Mouse (Mus musculus) limb, embryonic 15.5 days (tissue): ENCODE data around the gene Gal3st2. TPM values are rescaled to one million over a fixed set of nuclear protein-coding genes. Genes with fewer than 3 reads are reported as not detected.
"Not testable (repeated sequence)": the region's sequence is repeated elsewhere in the genome, so short reads cannot be mapped to it uniquely, and the experiment has no call there.

Experiments
- ATAC-seq: fragments of 200-750 bp; cut with Nextera tagmentation; 2 replicates; pipeline ENCODE4 v1.8.0; 2017; ENCODE audit warnings: low read depth, moderate TSS enrichment; ENCODE audit not compliant: insufficient number of reproducible peaks, low FRiP score, low TSS enrichment
- H3K27ac ChIP-seq: fragments of 300-500 bp; sonication (generic); 2 replicates; pipeline ENCODE4 v1.5.1; 2015; ENCODE audit warnings: moderate library complexity, mild to moderate bottlenecking, inconsistent platforms
- H3K27me3 ChIP-seq: fragments of 300-500 bp; sonication (generic); 2 replicates; pipeline ENCODE4 v1.6.1; 2015; ENCODE audit warnings: inconsistent platforms
- H3K36me3 ChIP-seq: fragments of 300-500 bp; sonication (generic); 2 replicates; pipeline ENCODE4 v1.6.1; 2015; ENCODE audit warnings: inconsistent platforms
- H3K4me1 ChIP-seq: fragments of 300-500 bp; sonication (generic); 2 replicates; pipeline ENCODE4 v1.6.1; 2015; ENCODE audit warnings: inconsistent platforms
- H3K4me2 ChIP-seq: fragments of 300-500 bp; sonication (generic); 2 replicates; pipeline ENCODE4 v1.6.1; 2015; ENCODE audit warnings: mild to moderate bottlenecking, inconsistent platforms
- H3K4me3 ChIP-seq: fragments of 300-500 bp; sonication (generic); 2 replicates; pipeline ENCODE4 v1.5.1; 2015; ENCODE audit warnings: mild to moderate bottlenecking, inconsistent platforms
- H3K9ac ChIP-seq: fragments of 300-500 bp; sonication (generic); 2 replicates; pipeline ENCODE4 v1.6.1; 2015; ENCODE audit warnings: inconsistent platforms
- H3K9me3 ChIP-seq: fragments of 300-500 bp; sonication (generic); 2 replicates; pipeline ENCODE4 v1.6.1; 2016; ENCODE audit warnings: inconsistent platforms
- WGBS: fragments of 180-500 bp; shearing (Covaris S2); methylation state at CpG from one replicate; pipeline ENCODE4 v1.1.7; 2015; 5-methylcytosine and 5-hydroxymethylcytosine counted together
- polyA plus RNA-seq: library from polyadenylated mRNA; unstranded; fragments of >200 nt; fragmentation: Nextera tagmentation; extraction: Ambion mirVana; gene quantifications from 2 replicates; pipeline ENCODE4 v1.2.1, GENCODE M21; 2015

Gene Gal3st2
- polyA plus RNA-seq: 0.20 TPM in 1 of 2 replicates, not detected in the other

GRCm38 (mm10) chr1:93861048-93861447 is at the start of gene Gal3st2:
Gal3st2 (plus strand) TSS chr1:93861306.
- not testable (repeated sequence) for H3K27me3 ChIP-seq, H3K27ac ChIP-seq, H3K9ac ChIP-seq, H3K4me1 ChIP-seq, H3K4me3 ChIP-seq, H3K9me3 ChIP-seq, ATAC-seq, H3K4me2 ChIP-seq, H3K36me3 ChIP-seq
- WGBS: 59% methylated on average over 2 of the region's 2 CpGs

DNA sequence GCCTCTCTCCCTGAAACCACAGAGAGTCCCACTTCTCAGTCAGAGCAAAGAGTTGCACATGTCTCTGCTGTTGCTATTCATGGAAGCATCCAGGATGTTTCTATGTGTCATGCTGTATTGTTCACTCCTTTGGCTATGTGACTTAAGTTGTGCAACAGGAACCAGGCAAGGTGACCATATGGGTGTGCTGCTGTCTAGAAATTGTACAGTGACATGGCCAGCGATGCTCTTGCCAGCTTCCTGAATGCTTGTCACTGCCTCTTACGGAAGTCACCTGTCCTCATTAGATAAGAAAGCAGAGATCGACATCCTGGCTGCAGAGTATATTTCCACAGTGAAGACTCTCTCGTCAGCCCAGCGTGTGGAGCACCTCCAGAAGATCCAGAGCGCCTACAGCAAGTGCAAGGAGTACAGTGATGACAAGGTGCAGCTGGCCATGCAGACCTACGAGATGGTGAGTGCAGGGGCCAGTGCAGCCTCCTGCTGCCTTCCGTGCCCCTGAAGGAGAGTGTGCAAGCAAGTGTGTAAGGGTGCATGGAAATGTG is 49.5 kb upstream of the Gal3st2 start:
- H3K36me3 ChIP-seq: peaks cover 85% of the 10 kb centered on the region
- no peak for ATAC-seq
- 91% methylated on average over 8 of the region's 8 CpGs for WGBS

GRCm38 (mm10) chr1:93817823-93818532 is 43.1 kb upstream of the Gal3st2 start:
- H3K36me3 ChIP-seq: peaks cover 85% of the 10 kb centered on the region
- H3K4me1 ChIP-seq: no peaks in the 10 kb centered on the region
- H3K9ac ChIP-seq: no peak overlapping the region
- H3K9me3 ChIP-seq: no peaks in the 10 kb centered on the region
- no peaks in the 10 kb centered on the region for H3K27me3 ChIP-seq
- H3K4me3 ChIP-seq: no peak overlapping the region
- H3K4me2 ChIP-seq: no peak overlapping the region
- WGBS: 95% methylated on average over 8 of the region's 8 CpGs
- ATAC-seq: no peak
- H3K27ac ChIP-seq: no peak overlapping the region

More for the DNA sequence above, 49.5 kb upstream of the Gal3st2 start:
- Histone ChIP-seq H3K27me3 (no peaks in the 10 kb centered on the region), H3K4me3 (no peak overlapping the region), H3K9ac (no peak overlapping the region), H3K9me3 (no peaks in the 10 kb centered on the region), H3K4me2 (no peak overlapping the region), H3K27ac (no peak overlapping the region), H3K4me1 (no peaks in the 10 kb centered on the region)

DNA sequence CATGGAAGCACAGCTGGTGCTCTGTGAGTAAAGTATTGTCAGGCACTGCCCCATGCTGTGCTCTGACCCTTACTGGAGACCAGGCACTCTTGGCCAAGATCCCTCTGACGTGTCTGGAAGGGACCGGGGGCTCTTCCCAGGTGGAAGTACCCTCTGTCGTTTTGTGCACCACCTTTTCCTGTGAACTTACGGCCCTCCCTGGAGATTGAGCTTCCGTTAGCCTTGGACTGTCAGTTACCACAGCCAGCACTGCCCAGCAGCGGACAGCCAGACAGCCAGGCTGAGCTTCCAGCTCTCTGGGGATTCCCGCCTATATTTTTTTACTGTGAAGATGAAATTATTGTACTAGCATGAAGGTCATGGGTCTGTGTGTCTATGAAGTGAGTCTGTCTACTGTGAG is 42.4 kb upstream of the Gal3st2 start:
- H3K9me3 ChIP-seq: no peaks in the 10 kb centered on the region
- no peaks in the 10 kb centered on the region for H3K27me3 ChIP-seq
- H3K9ac ChIP-seq: no peak overlapping the region
- ATAC-seq: no peak
- H3K4me1 ChIP-seq: no peaks in the 10 kb centered on the region
- 87% methylated on average over 7 of the region's 7 CpGs for WGBS
- H3K36me3 ChIP-seq: peaks cover 78% of the 10 kb centered on the region
- H3K4me3 ChIP-seq: no peak overlapping the region
- no peak overlapping the region for H3K27ac ChIP-seq
- no peak overlapping the region for H3K4me2 ChIP-seq

GRCm38 (mm10) chr1:93823796-93824495 is 37.2 kb upstream of the Gal3st2 start:
- no peak for ATAC-seq
- 72% methylated on average over 3 of the region's 3 CpGs for WGBS
- H3K9me3 ChIP-seq: no peaks in the 10 kb centered on the region
- no peak overlapping the region for H3K4me3 ChIP-seq
- H3K36me3 ChIP-seq: peaks cover 29% of the 10 kb centered on the region
- peak overlapping the region; percentile 98; the same call in 1 of the 2 replicates for H3K27ac ChIP-seq
- H3K4me2 ChIP-seq: peak overlapping the region; percentile 75; the same call in 1 of the 2 replicates
- H3K27me3 ChIP-seq: no peaks in the 10 kb centered on the region
- no peak overlapping the region for H3K9ac ChIP-seq
- H3K4me1 ChIP-seq: peaks cover 14% of the 10 kb centered on the region

- 6% methylated on average over 10 of the region's 10 CpGs for WGBS
- H3K9ac ChIP-seq: peak within 1 kb of the TSS; percentile 65
These were observed 36.5 kb upstream of the Gal3st2 start, which contains the start of gene D2hgdh for GRCm38 (mm10) chr1:93824609-93825008. D2hgdh (plus strand) TSS chr1:93824909.

DNA sequence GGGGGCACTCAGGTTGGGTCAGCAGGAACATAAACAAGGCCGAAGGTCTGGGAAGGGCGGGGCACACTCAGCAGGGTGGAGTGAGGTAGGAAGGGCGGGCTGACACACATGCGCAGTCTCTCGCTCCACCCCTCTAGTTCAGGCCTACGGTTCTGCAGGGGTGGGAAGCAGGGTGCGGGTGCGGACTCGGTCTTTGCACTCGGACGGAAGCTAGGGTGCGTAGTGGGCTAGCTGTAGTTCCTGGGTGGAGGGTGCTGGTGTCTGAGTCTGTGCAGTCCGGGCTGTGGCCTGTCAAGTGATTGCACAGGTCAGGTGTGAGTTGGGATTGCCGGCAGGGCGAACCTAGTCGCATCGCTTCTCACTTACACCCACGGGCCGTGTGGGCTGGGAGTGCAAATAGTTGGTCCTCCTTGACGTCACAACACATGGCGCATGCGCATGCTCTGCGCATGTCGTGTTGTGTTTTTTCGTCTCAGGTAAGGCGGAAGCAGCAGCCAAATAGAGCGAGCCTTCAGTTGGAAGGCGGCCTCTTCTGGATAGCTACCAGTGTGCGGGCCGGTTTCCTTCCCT is 35.9 kb upstream of the Gal3st2 start:
- Histone ChIP-seq H3K27ac (peak overlapping the region; percentile 98), H3K4me3 (peak overlapping the region; percentile 65), H3K27me3 (no peaks in the 10 kb centered on the region), H3K36me3 (peaks cover 23% of the 10 kb centered on the region), H3K9ac (peak overlapping the region; percentile 65), H3K4me2 (peak overlapping the region; percentile 75), H3K9me3 (no peaks in the 10 kb centered on the region), H3K4me1 (peaks cover 14% of the 10 kb centered on the region)
- peak; percentile 97 for ATAC-seq
- under 1% methylated on average over 30 of the region's 30 CpGs for WGBS

More at GRCm38 (mm10) chr1:93824609-93825008, 36.5 kb upstream of the Gal3st2 start, which contains the start of gene D2hgdh:
- Histone ChIP-seq H3K4me3 (peak within 1 kb of the TSS; percentile 65), H3K4me2 (peak within 1 kb of the TSS; percentile 75), H3K36me3 (peaks cover 24% of the 10 kb centered on the region), H3K9me3 (no peaks in the 10 kb centered on the region), H3K27me3 (no peaks in the 10 kb centered on the region), H3K4me1 (peaks cover 14% of the 10 kb centered on the region), H3K27ac (peak within 1 kb of the TSS; percentile 98)
- ATAC-seq: no peak

DNA sequence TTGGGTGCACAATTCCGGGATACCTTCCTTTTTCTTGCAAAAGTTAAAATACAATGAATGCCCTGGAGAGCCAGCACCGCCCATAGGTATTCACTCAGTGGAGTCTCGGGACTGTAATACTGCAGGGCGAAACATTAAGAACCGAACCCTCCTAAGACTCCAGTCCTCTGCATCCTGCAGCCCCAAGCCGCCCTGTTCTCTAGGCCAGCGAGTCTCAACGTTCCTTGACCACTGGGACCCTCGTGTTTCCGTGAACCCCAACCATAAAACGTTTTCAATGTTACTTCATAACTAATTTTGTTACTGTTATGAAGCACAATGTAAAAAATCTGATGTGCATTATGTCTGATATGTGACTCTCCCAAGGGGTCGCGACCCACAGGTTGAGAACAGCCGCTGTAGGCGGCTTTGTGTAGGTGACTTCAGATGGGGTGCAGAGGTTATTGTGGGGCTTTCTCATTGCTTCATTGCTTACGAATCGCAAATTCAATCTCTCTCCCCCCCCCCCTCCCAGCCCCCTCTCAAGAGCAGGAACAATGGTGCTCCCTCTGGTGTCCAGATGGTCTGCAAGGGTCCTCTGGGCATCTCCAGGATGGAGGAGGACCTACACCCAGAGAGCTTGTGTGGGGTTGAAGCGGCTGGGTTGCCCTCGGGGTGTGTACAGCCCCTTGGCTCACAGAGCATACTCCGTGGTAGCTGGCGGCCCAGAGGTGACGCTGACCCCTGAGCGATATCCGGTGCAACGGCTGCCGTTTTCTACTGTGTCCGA is 35.2 kb upstream of the Gal3st2 start:
- H3K36me3 ChIP-seq: peaks cover 17% of the 10 kb centered on the region
- H3K4me2 ChIP-seq: peak overlapping the region; percentile 75
- peak overlapping the region; percentile 65; the same call in 1 of the 2 replicates for H3K9ac ChIP-seq
- peaks cover 14% of the 10 kb centered on the region for H3K4me1 ChIP-seq
- no peak for ATAC-seq
- WGBS: 38% methylated on average over 27 of the region's 27 CpGs
- no peaks in the 10 kb centered on the region for H3K27me3 ChIP-seq
- peak overlapping the region; percentile 98 for H3K27ac ChIP-seq
- H3K4me3 ChIP-seq: peak overlapping the region; percentile 65
- no peaks in the 10 kb centered on the region for H3K9me3 ChIP-seq

DNA sequence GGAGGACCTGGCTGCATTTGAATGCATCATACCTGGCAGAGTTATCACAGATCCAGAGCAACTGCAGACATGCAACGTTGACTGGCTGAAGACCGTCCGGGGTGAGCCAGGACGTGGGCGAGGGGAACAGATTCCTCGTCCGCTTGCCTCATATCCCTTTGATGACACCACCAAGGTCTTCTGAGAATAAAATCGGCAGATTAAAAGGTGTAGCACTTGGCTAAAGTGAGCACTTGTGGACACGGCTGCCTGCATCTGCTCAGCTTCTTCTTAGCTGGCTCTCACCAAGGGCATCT is 34.6 kb upstream of the Gal3st2 start:
- 94% methylated on average over 9 of the region's 9 CpGs for WGBS
- Histone ChIP-seq H3K9ac (no peak overlapping the region), H3K4me3 (0 out of 2 replicates have a peak overlapping the region, but pooled peaks have one; percentile 65), H3K36me3 (peaks cover 12% of the 10 kb centered on the region), H3K27ac (no peak overlapping the region), H3K27me3 (no peaks in the 10 kb centered on the region), H3K4me1 (peaks cover 14% of the 10 kb centered on the region), H3K4me2 (no peak overlapping the region; the same call in 1 of the 2 replicates), H3K9me3 (no peaks in the 10 kb centered on the region)
- no peak for ATAC-seq

GRCm38 (mm10) chr1:93832754-93833360 is 28.2 kb upstream of the Gal3st2 start:
- 70% methylated on average over 3 of the region's 4 CpGs for WGBS
- not testable (repeated sequence) for H3K27me3 ChIP-seq, H3K27ac ChIP-seq, H3K4me3 ChIP-seq, H3K9me3 ChIP-seq, H3K9ac ChIP-seq, H3K4me2 ChIP-seq, H3K4me1 ChIP-seq, ATAC-seq
- peaks cover 36% of the 10 kb centered on the region for H3K36me3 ChIP-seq

- Histone ChIP-seq H3K9ac (no peak overlapping the region), H3K4me3 (no peak overlapping the region), H3K27me3 (no peaks in the 10 kb centered on the region), H3K4me1 (no peaks in the 10 kb centered on the region), H3K4me2 (no peak overlapping the region), H3K27ac (no peak overlapping the region), H3K36me3 (peaks cover 36% of the 10 kb centered on the region), H3K9me3 (no peaks in the 10 kb centered on the region)
- ATAC-seq: no peak
- WGBS: 88% methylated on average over 7 of the region's 7 CpGs
These were observed 26.4 kb upstream of the Gal3st2 start for GRCm38 (mm10) chr1:93834671-93835150.
